Mouse (Mus musculus) G1E (cell line): ENCODE data around the gene Nell2. TPM values are rescaled to one million over a fixed set of nuclear protein-coding genes. Genes with fewer than 3 reads are reported as not detected.
A peak's percentile ranks its signal among the peaks of the same experiment; 100 is the strongest.

Source experiments
- ATAC-seq: 2 replicates; pipeline ENCODE4 v1.8.0; 2016; ENCODE audit warnings: mild to moderate bottlenecking; ENCODE audit not compliant: insufficient number of reproducible peaks, poor library complexity, low FRiP score, severe bottlenecking; ENCODE audit errors: extremely low read depth
- DNase-seq: peaks from one replicate; pipeline ENCODE4 v3.0.0; 2012; ENCODE audit warnings: low spot score
- H3K27me3 ChIP-seq: 2 replicates; pipeline ENCODE4 v1.6.1; 2012; ENCODE audit warnings: mild to moderate bottlenecking, low read length, inconsistent platforms; ENCODE audit not compliant: insufficient read depth
- H3K36me3 ChIP-seq: replicated peaks from 2 replicates; pipeline ENCODE3; 2012; ENCODE audit warnings: mild to moderate bottlenecking, inconsistent platforms
- H3K4me1 ChIP-seq: 2 replicates; pipeline ENCODE4 v1.6.1; 2012; ENCODE audit warnings: low read depth, low read length, inconsistent platforms, mixed read lengths; ENCODE audit not compliant: insufficient read depth
- H3K4me3 ChIP-seq: 2 replicates; pipeline ENCODE4 v1.5.1; 2012; ENCODE audit warnings: low read depth, mild to moderate bottlenecking, inconsistent platforms, low read length, moderate library complexity, mixed read lengths
- H3K9me3 ChIP-seq: replicated peaks from 2 replicates; pipeline ENCODE4 v1.6.1; 2012; ENCODE audit warnings: inconsistent platforms
- CTCF ChIP-seq: IDR thresholded peaks from 2 replicates; pipeline ENCODE4 v1.5.1; 2012; ENCODE audit warnings: low read depth, low read length, inconsistent platforms, mixed read lengths
- GATA1 ChIP-seq: IDR thresholded peaks from 2 replicates; pipeline ENCODE4 v1.6.1; 2012; ENCODE audit warnings: borderline replicate concordance, low read length, inconsistent platforms, mixed read lengths
- GATA2 ChIP-seq: IDR thresholded peaks from 2 replicates; pipeline ENCODE4 v1.6.1; 2012; ENCODE audit warnings: low read depth, low read length, inconsistent platforms, borderline replicate concordance
- POLR2AphosphoS5 ChIP-seq: IDR thresholded peaks from 2 replicates; pipeline ENCODE4 v1.6.1; 2012; ENCODE audit warnings: low read depth, low read length, inconsistent platforms; ENCODE audit not compliant: insufficient replicate concordance
- TAL1 ChIP-seq: conservative IDR thresholded peaks from 2 replicates; pipeline ENCODE4 v1.6.1; 2012; ENCODE audit warnings: low read depth, low read length, inconsistent platforms, mixed read lengths
- polyA plus RNA-seq: library from polyadenylated mRNA; stranded (reverse); fragments of >175 nt; gene quantifications from 2 replicates; pipeline ENCODE4 v1.2.3, GENCODE M21; 2012
- total RNA-seq, 2 experiments: library from RNA; stranded (forward) in 1 of 2; stranded (reverse) in 1 of 2; fragments of 200-1000 nt in 1 of 2; fragments of >200 nt in 1 of 2; fragmentation: Nextera tagmentation in 1 of 2; gene quantifications; 2 replicates each; pipeline ENCODE4 v1.2.3; 2014 to 2017

Nell2 gene
- total and polyA plus RNA-seq, 3 experiments = 0.05 TPM; not detected in 2

- DNase-seq (no peak), ATAC-seq (no peak)
- Histone ChIP-seq H3K4me1 (no peaks in the 10 kb centered on the region; the same call in 1 of the 2 replicates), H3K36me3 (no peaks in the 10 kb centered on the region), H3K27me3 (peaks cover 4% of the 10 kb centered on the region; the same call in 1 of the 2 replicates), H3K4me3 (no peak overlapping the region), H3K9me3 (peaks cover 42% of the 10 kb centered on the region)
- TF ChIP-seq POLR2AphosphoS5 (no peak), GATA2 (no peak), GATA1 (no peak), TAL1 (no peak), CTCF (no peak)
Measured at GRCm38 (mm10) chr15:95137018-95137810, 391.1 kb downstream of the Nell2 start.

- H3K36me3 ChIP-seq = no peaks in the 10 kb centered on the region
- ATAC-seq (no peak), DNase-seq (no peak)
- H3K27me3 ChIP-seq = peaks cover 4% of the 10 kb centered on the region; the same call in 1 of the 2 replicates
- H3K9me3 ChIP-seq = peaks cover 49% of the 10 kb centered on the region
- TF ChIP-seq GATA1 (no peak), POLR2AphosphoS5 (peak; percentile 62; the same call in 1 of the 2 replicates)
- H3K4me1 ChIP-seq = no peaks in the 10 kb centered on the region; the same call in 1 of the 2 replicates
- peak overlapping the region; percentile 57 for H3K4me3 ChIP-seq
Measured at GRCm38 (mm10) chr15:95135926-95136609, 392.3 kb downstream of the Nell2 start.

- Histone ChIP-seq H3K9me3 (peaks cover 45% of the 10 kb centered on the region), H3K4me3 (no peak overlapping the region), H3K4me1 (no peaks in the 10 kb centered on the region; the same call in 1 of the 2 replicates), H3K36me3 (no peaks in the 10 kb centered on the region), H3K27me3 (peaks cover 4% of the 10 kb centered on the region; the same call in 1 of the 2 replicates)
- ATAC-seq = no peak
- DNase-seq = no peak
- TF ChIP-seq GATA2 (no peak), TAL1 (no peak), CTCF (no peak), POLR2AphosphoS5 (no peak), GATA1 (no peak)
Measured at GRCm38 (mm10) chr15:95131401-95131800, 397.0 kb downstream of the Nell2 start.

DNA sequence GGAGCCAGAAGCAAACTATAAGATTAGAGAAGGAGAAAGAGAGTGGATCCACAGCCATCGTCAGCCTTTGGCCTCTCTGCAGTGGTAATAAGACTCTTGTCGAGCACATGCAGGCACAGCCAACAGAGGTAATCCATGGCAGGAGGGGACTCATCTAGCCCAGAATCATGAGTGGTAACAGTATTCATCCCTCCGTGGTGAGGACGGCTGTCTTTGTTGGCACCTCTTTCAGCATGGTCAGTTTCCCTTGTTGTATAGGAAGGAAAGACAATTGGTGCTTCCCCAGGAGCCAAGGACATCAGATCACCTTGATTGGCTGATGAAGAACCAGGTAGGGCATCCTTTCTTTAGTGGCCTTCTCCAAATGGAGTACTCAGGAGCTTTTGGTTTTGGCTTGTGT lies 419.7 kb downstream of the Nell2 start:
- TF ChIP-seq GATA1 = no peak
- no peak for TF ChIP-seq GATA2
- H3K9me3 ChIP-seq = peaks cover 37% of the 10 kb centered on the region
- no peaks in the 10 kb centered on the region for H3K36me3 ChIP-seq
- ATAC-seq (no peak), DNase-seq (no peak)
- no peaks in the 10 kb centered on the region for H3K27me3 ChIP-seq
- H3K4me3 ChIP-seq = no peak overlapping the region
- H3K4me1 ChIP-seq = no peaks in the 10 kb centered on the region

DNA sequence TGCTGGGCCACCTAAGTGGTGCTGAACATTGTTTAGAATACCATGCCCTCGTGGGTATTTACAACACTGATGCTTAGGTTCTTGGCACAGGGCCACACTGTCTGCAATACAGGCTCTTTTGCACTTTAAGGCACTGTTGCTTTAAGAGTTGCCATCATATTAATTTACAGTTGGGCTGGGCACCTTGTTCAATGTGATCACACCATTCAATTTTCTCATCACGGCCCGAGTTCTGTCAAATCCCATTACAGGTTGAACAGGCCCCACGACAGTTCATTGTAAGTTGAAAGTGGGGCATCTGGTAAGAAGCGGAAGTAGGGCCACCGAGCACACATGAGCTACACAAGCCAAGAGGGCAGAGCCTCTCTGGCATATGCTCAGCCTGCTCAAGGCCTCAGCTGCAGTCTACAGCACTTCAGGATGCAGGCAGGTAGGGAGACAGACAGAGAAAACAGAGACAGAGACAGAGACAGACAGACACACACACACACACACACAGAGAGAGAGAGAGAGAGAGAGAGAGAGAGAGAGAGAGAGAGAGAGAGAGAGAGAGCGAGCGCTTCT lies 421.0 kb downstream of the Nell2 start:
- H3K4me3 ChIP-seq = no peak overlapping the region
- H3K9me3 ChIP-seq = peaks cover 37% of the 10 kb centered on the region
- no peaks in the 10 kb centered on the region for H3K36me3 ChIP-seq
- ATAC-seq (no peak), DNase-seq (no peak)
- no peaks in the 10 kb centered on the region for H3K27me3 ChIP-seq
- no peak for TF ChIP-seq CTCF
- no peak for TF ChIP-seq GATA1
- TF ChIP-seq TAL1 = no peak
- no peak for TF ChIP-seq POLR2AphosphoS5
- no peak for TF ChIP-seq GATA2
- no peaks in the 10 kb centered on the region for H3K4me1 ChIP-seq

GRCm38 (mm10) chr15:95101522-95101921 lies 426.8 kb downstream of the Nell2 start:
- no peak for DNase-seq
- H3K27me3 ChIP-seq = no peaks in the 10 kb centered on the region
- peaks cover 28% of the 10 kb centered on the region for H3K9me3 ChIP-seq
- TF ChIP-seq GATA2 = no peak
- no peak for TF ChIP-seq GATA1
- TF ChIP-seq TAL1 = no peak
- TF ChIP-seq POLR2AphosphoS5 = no peak
- TF ChIP-seq CTCF = no peak
- H3K4me1 ChIP-seq = no peaks in the 10 kb centered on the region
- no peak for ATAC-seq
- no peaks in the 10 kb centered on the region for H3K36me3 ChIP-seq
- no peak overlapping the region for H3K4me3 ChIP-seq

DNA sequence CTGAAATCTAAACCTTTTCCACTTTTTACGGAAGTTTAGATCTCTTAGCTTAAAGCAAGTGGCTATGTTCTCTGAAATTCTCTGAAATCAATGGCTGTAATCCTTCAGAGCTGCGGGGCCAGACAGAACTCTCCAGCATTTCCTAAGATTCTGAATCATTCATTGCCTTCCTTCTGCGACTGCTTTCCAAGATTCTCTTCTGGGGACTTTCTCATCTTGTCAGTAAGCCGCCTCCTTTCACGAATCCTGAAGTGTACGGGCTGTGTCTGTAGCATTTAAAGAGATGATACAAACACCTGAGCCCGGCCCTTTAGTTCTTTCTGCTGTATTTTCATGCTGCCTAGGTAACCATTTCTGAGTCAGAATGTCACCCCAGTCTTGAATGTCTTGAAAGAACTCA lies 428.2 kb downstream of the Nell2 start:
- H3K9me3 ChIP-seq = peaks cover 20% of the 10 kb centered on the region
- no peak for DNase-seq
- no peaks in the 10 kb centered on the region for H3K27me3 ChIP-seq
- H3K36me3 ChIP-seq = no peaks in the 10 kb centered on the region
- TF ChIP-seq TAL1 = no peak
- no peak for TF ChIP-seq POLR2AphosphoS5
- no peak for TF ChIP-seq GATA2
- no peak for ATAC-seq
- H3K4me3 ChIP-seq = no peak overlapping the region
- H3K4me1 ChIP-seq = no peaks in the 10 kb centered on the region
